Mouse (Mus musculus) liver, adult (tissue): ENCODE data around the gene Cpn2.

Experiments used
- GATA4 ChIP-seq: IDR thresholded peaks from 2 replicates; pipeline ENCODE4 v1.6.1; 2014; ENCODE audit warnings: mild to moderate bottlenecking, low read length; ENCODE audit not compliant: insufficient replicate concordance

The Cpn2 gene

GRCm38 (mm10) chr16:30262157-30262556, 5.1 kb downstream of the Cpn2 start:
- TF ChIP-seq GATA4: no peak

GRCm38 (mm10) chr16:30261341-30261740, 6.0 kb downstream of the Cpn2 start:
- TF ChIP-seq GATA4: no peak

GRCm38 (mm10) chr16:30260012-30260635, 7.2 kb downstream of the Cpn2 start:
- no peak for TF ChIP-seq GATA4

GRCm38 (mm10) chr16:30259444-30259843, 7.9 kb downstream of the Cpn2 start:
- no peak for TF ChIP-seq GATA4

GRCm38 (mm10) chr16:30258441-30258840, 8.9 kb downstream of the Cpn2 start:
- no peak for TF ChIP-seq GATA4

- TF ChIP-seq GATA4: no peak
Observed at GRCm38 (mm10) chr16:30257718-30258117, 9.6 kb downstream of the Cpn2 start.

- TF ChIP-seq GATA4: no peak
Observed at GRCm38 (mm10) chr16:30255061-30255460, 12.2 kb downstream of the Cpn2 start.

- TF ChIP-seq GATA4: no peak
Observed at GRCm38 (mm10) chr16:30253900-30254299, 13.4 kb downstream of the Cpn2 start.

- no peak for TF ChIP-seq GATA4
Observed at GRCm38 (mm10) chr16:30253374-30253773, 13.9 kb downstream of the Cpn2 start.

- TF ChIP-seq GATA4: no peak
Observed at GRCm38 (mm10) chr16:30252003-30252418, 15.3 kb downstream of the Cpn2 start.

- TF ChIP-seq GATA4: no peak
Observed at GRCm38 (mm10) chr16:30244037-30244700, 23.1 kb downstream of the Cpn2 start.

GRCm38 (mm10) chr16:30241623-30242022, 25.7 kb downstream of the Cpn2 start:
- TF ChIP-seq GATA4: no peak

- peak; percentile 45; the same call in 1 of the 2 replicates for TF ChIP-seq GATA4
Observed at GRCm38 (mm10) chr16:30238791-30239190, 28.5 kb downstream of the Cpn2 start.

- TF ChIP-seq GATA4: no peak
Observed at GRCm38 (mm10) chr16:30236091-30236699, 31.1 kb downstream of the Cpn2 start.

GRCm38 (mm10) chr16:30235577-30235976, 31.7 kb downstream of the Cpn2 start:
- no peak for TF ChIP-seq GATA4
